Mouse (Mus musculus): ENCODE results near the gene Fam13a.

Gene Fam13a

GRCm38 (mm10) chr6:58934144-58934543 is 90.2 kb downstream of the Fam13a start:
- no peak for DNase-seq (ENCODE audit: extremely low spot score, low spot score)

GRCm38 (mm10) chr6:58933189-58933913 is 91.0 kb downstream of the Fam13a start:
- no peak for DNase-seq (ENCODE audit: extremely low spot score, low spot score)

GRCm38 (mm10) chr6:58932515-58933188 is 91.7 kb downstream of the Fam13a start:
- no peak for DNase-seq (ENCODE audit: extremely low spot score, low spot score)

- DNase-seq (ENCODE audit: extremely low spot score, low spot score), result no peak
Observed at GRCm38 (mm10) chr6:58931149-58931548, 93.2 kb downstream of the Fam13a start.

GRCm38 (mm10) chr6:58929911-58930431 is 94.4 kb downstream of the Fam13a start:
- no peak for DNase-seq (ENCODE audit: extremely low spot score, low spot score)

GRCm38 (mm10) chr6:58927881-58928280 is 96.5 kb downstream of the Fam13a start:
- no peak for DNase-seq (ENCODE audit: extremely low spot score, low spot score)

- no peak for DNase-seq (ENCODE audit: extremely low spot score, low spot score)
Observed at GRCm38 (mm10) chr6:58922511-58922910, 101.8 kb downstream of the Fam13a start.

- no peak for DNase-seq (ENCODE audit: extremely low spot score, low spot score)
Observed at GRCm38 (mm10) chr6:58921623-58922022, 102.7 kb downstream of the Fam13a start.

GRCm38 (mm10) chr6:58920735-58921134 is 103.6 kb downstream of the Fam13a start:
- DNase-seq (ENCODE audit: extremely low spot score, low spot score), result no peak

GRCm38 (mm10) chr6:58916498-58916897 is 107.9 kb downstream of the Fam13a start:
- no peak for DNase-seq (ENCODE audit: extremely low spot score, low spot score)

- DNase-seq (ENCODE audit: extremely low spot score, low spot score), result no peak
Observed at GRCm38 (mm10) chr6:58913971-58914370, 110.4 kb downstream of the Fam13a start.

GRCm38 (mm10) chr6:58913551-58913950 is 110.8 kb downstream of the Fam13a start:
- DNase-seq (ENCODE audit: extremely low spot score, low spot score), result no peak

GRCm38 (mm10) chr6:58912842-58913241 is 111.5 kb downstream of the Fam13a start:
- no peak for DNase-seq (ENCODE audit: extremely low spot score, low spot score)

- DNase-seq (ENCODE audit: extremely low spot score, low spot score), result no peak
Observed at GRCm38 (mm10) chr6:58907791-58908190, 116.6 kb downstream of the Fam13a start.

- no peak for DNase-seq (ENCODE audit: extremely low spot score, low spot score)
Observed at GRCm38 (mm10) chr6:58907336-58907735, 117.0 kb downstream of the Fam13a start.

GRCm38 (mm10) chr6:58906852-58907261 is 117.5 kb downstream of the Fam13a start, which contains the start of gene Nap1l5:
Gene Nap1l5, minus strand, starts transcription at chr6:58907076.
- DNase-seq (ENCODE audit: extremely low spot score, low spot score), result peak; percentile 44

GRCm38 (mm10) chr6:58904551-58904950 is 119.8 kb downstream of the Fam13a start:
- DNase-seq (ENCODE audit: extremely low spot score, low spot score), result no peak

GRCm38 (mm10) chr6:58903171-58903570 is 121.2 kb downstream of the Fam13a start:
- DNase-seq (ENCODE audit: extremely low spot score, low spot score), result peak; percentile 35

GRCm38 (mm10) chr6:58900536-58900935 is 123.8 kb downstream of the Fam13a start:
- DNase-seq (ENCODE audit: extremely low spot score, low spot score), result no peak

GRCm38 (mm10) chr6:58899076-58899475 is 125.3 kb downstream of the Fam13a start:
- no peak for DNase-seq (ENCODE audit: extremely low spot score, low spot score)

GRCm38 (mm10) chr6:58896648-58897047 is 127.7 kb downstream of the Fam13a start:
- no peak for DNase-seq (ENCODE audit: extremely low spot score, low spot score)

- no peak for DNase-seq (ENCODE audit: extremely low spot score, low spot score)
Observed at GRCm38 (mm10) chr6:58894994-58895393, 129.4 kb downstream of the Fam13a start.

- no peak for DNase-seq (ENCODE audit: extremely low spot score, low spot score)
Observed at GRCm38 (mm10) chr6:58893307-58893706, 131.0 kb downstream of the Fam13a start.

Measured in neural tube, embryonic 10.5 days (tissue).